Mouse (Mus musculus) myocyte (in vitro differentiated cells): ENCODE results near the gene Otud7b. TPM values are rescaled to one million over a fixed set of nuclear protein-coding genes. Genes with fewer than 3 reads are reported as not detected.

Experiments
- H3K27me3 ChIP-seq: one replicate; pipeline ENCODE4 v1.6.1; 2011; ENCODE audit not compliant: control insufficient read depth, insufficient read depth, insufficient read length
- H3K36me3 ChIP-seq: one replicate; pipeline ENCODE4 v1.6.1; 2011; ENCODE audit not compliant: control insufficient read depth, insufficient read depth
- H3K4me2 ChIP-seq: one replicate; pipeline ENCODE4 v1.6.1; 2011; ENCODE audit warnings: low read depth, control low read depth
- H3K4me3 ChIP-seq: one replicate; pipeline ENCODE4 v1.5.1; 2011; ENCODE audit warnings: mild to moderate bottlenecking, control low read depth, moderate library complexity
- H3K79me2 ChIP-seq: one replicate; pipeline ENCODE4 v1.6.1; 2011; ENCODE audit not compliant: control insufficient read depth, insufficient read depth
- H3ac ChIP-seq: one replicate; pipeline ENCODE4 v1.6.1; 2011; ENCODE audit not compliant: control insufficient read depth, insufficient read length
- CEBPB ChIP-seq: IDR thresholded peaks from 2 replicates; pipeline ENCODE4 v1.6.1; 2011; ENCODE audit warnings: mild to moderate bottlenecking, moderate library complexity; ENCODE audit not compliant: poor library complexity, insufficient read depth, severe bottlenecking
- E2F4 ChIP-seq: IDR thresholded peaks from one replicate; pipeline ENCODE4 v1.6.1; 2011; ENCODE audit warnings: mild to moderate bottlenecking, control low read depth, moderate library complexity; ENCODE audit not compliant: insufficient read depth
- MAX ChIP-seq: IDR thresholded peaks from one replicate; pipeline ENCODE4 v1.6.1; 2011; ENCODE audit warnings: low read depth, mild to moderate bottlenecking, control low read depth
- MYOD1 ChIP-seq, 3 experiments: IDR thresholded peaks; one replicate each; pipeline ENCODE4 v1.6.1; 2011; ENCODE audit warnings: control low read depth in 2 of 3, low read depth in 2 of 3, mild to moderate bottlenecking in 2 of 3, moderate library complexity in 1 of 3; ENCODE audit not compliant: insufficient read length in 2 of 3, control insufficient read depth in 1 of 3
- MYOG ChIP-seq, 3 experiments: IDR thresholded peaks; one replicate each; pipeline ENCODE4 v1.6.1; 2011; ENCODE audit warnings: control low read depth in 2 of 3, low read depth in 2 of 3, mild to moderate bottlenecking in 2 of 3; ENCODE audit not compliant: insufficient read length in 2 of 3, control insufficient read depth in 1 of 3, insufficient read depth in 1 of 3
- POLR2A ChIP-seq: IDR thresholded peaks from one replicate; pipeline ENCODE4 v1.6.1; 2011; ENCODE audit warnings: low read depth, mild to moderate bottlenecking, control low read depth, moderate library complexity; ENCODE audit not compliant: insufficient read length
- POLR2AphosphoS2 ChIP-seq: IDR thresholded peaks from one replicate; pipeline ENCODE4 v1.6.1; 2011; ENCODE audit warnings: low read depth, control low read depth; ENCODE audit not compliant: insufficient read length
- REST ChIP-seq: IDR thresholded peaks from one replicate; pipeline ENCODE4 v1.6.1; 2011; ENCODE audit warnings: mild to moderate bottlenecking, control low read depth, moderate library complexity; ENCODE audit not compliant: insufficient read depth, insufficient read length
- SRF ChIP-seq: IDR thresholded peaks from one replicate; pipeline ENCODE4 v1.6.1; 2011; ENCODE audit warnings: low read depth; ENCODE audit not compliant: control insufficient read depth, insufficient read length
- TCF12 ChIP-seq: IDR thresholded peaks from one replicate; pipeline ENCODE4 v1.6.1; 2011; ENCODE audit warnings: mild to moderate bottlenecking, control low read depth; ENCODE audit not compliant: poor library complexity, insufficient read depth, severe bottlenecking
- TCF3 ChIP-seq: IDR thresholded peaks from one replicate; pipeline ENCODE4 v1.6.1; 2011; ENCODE audit warnings: low read depth, control low read depth; ENCODE audit not compliant: insufficient read length
- USF1 ChIP-seq: IDR thresholded peaks from one replicate; pipeline ENCODE4 v1.6.1; 2011; ENCODE audit warnings: low read depth, mild to moderate bottlenecking, control low read depth, moderate library complexity
- polyA plus RNA-seq: library from polyadenylated mRNA; unstranded; fragments of >200 nt; fragmentation: generic; extraction: Trizol; gene quantifications from one replicate; pipeline ENCODE4 v1.2.1, GENCODE M21; 2012; ENCODE audit warnings: missing spikeins

The Otud7b gene
- polyA plus RNA-seq, 1 experiment: 16.4 TPM

DNA sequence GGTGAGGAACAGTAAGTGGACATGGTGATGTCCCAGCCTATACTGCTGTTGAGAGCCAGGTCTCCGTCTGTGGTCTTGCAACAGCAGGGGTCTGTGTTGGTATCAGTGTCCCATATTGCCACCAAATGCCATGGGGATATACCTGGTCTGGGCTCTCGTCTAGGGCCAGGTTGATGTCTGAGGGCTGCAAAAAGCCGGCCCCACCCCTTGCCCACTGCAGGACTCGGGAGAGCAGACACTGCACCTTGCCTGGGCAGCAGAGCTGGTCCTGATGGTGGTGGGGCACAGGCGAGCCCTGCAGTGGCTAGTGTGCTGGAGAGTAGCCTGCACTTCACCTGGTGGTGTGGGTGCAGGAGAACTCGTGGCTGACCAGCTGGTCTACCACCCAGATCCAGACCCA lies 26.3 kb upstream of the Otud7b start:
- no peaks in the 10 kb centered on the region for H3K36me3 ChIP-seq
- H3K79me2 ChIP-seq: no peaks in the 10 kb centered on the region
- H3ac ChIP-seq: no peak overlapping the region
- peak overlapping the region; percentile 22 for H3K4me2 ChIP-seq
- no peaks in the 10 kb centered on the region for H3K27me3 ChIP-seq
- TF ChIP-seq USF1: no peak
- TF ChIP-seq MYOG (IDR thresholded peaks at IDR 0.05; ENCODE audit: control insufficient read depth in 1 of 3, insufficient read depth in 1 of 3, insufficient read length in 2 of 3, low read depth in 2 of 3): no peak
- TF ChIP-seq CEBPB: no peak
- TF ChIP-seq TCF3: no peak
- no peak for TF ChIP-seq POLR2A
- TF ChIP-seq MAX: no peak
- no peak for TF ChIP-seq TCF12
- TF ChIP-seq E2F4: no peak
- TF ChIP-seq SRF: no peak
- TF ChIP-seq POLR2AphosphoS2: no peak
- no peak for TF ChIP-seq MYOD1 (IDR thresholded peaks at IDR 0.05; ENCODE audit: control insufficient read depth in 1 of 3, insufficient read length in 2 of 3, low read depth in 2 of 3)
- TF ChIP-seq REST: no peak
- no peak overlapping the region for H3K4me3 ChIP-seq

DNA sequence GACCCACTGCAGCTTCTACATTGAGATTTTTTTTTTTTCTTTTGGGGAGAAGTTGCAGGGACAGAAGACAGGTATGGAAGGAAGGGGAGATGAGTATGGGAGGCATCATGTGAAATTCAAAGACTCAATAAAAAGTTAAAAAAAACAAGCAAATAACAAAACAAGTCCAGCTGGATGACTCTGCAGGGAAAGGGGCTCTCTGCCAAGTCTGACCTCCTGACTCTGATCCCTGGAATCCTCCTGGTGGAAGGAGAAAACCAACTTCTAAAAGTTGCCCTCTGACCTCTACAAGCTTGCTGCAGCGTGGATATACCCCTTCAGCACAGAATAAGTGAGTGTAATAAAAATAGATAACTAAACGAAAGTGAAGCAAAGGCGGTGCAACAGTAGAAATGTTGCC lies 25.6 kb upstream of the Otud7b start:
- H3K79me2 ChIP-seq: no peaks in the 10 kb centered on the region
- no peak overlapping the region for H3ac ChIP-seq
- peak overlapping the region; percentile 22 for H3K4me2 ChIP-seq
- no peaks in the 10 kb centered on the region for H3K27me3 ChIP-seq
- H3K36me3 ChIP-seq: no peaks in the 10 kb centered on the region
- no peak for TF ChIP-seq POLR2AphosphoS2
- no peak for TF ChIP-seq CEBPB
- no peak for TF ChIP-seq REST
- TF ChIP-seq MYOD1 (IDR thresholded peaks at IDR 0.05; ENCODE audit: control insufficient read depth in 1 of 3, insufficient read length in 2 of 3, low read depth in 2 of 3): no peak
- H3K4me3 ChIP-seq: no peak overlapping the region

DNA sequence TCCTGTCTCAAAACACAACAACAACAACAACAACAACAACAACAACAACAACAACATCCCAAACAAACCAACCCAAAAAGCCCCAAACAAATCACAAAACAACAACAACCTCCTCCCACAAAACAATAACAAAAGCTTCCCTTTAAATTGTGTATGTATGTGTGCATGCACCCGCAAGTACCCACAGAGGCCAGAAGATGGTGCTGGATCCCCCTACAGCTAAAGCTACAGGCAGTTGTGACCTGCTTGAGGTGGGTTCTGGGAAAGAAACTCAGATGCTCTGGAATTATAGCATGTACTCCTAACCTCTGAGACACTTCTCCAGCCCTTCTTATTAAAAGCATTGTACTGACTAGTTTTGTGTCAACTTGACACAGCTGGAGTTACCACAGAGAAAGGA lies 23.3 kb upstream of the Otud7b start:
- no peak overlapping the region for H3K4me3 ChIP-seq
- no peaks in the 10 kb centered on the region for H3K27me3 ChIP-seq
- H3K36me3 ChIP-seq: no peaks in the 10 kb centered on the region
- H3K4me2 ChIP-seq: no peak overlapping the region
- no peak overlapping the region for H3ac ChIP-seq
- no peaks in the 10 kb centered on the region for H3K79me2 ChIP-seq
- TF ChIP-seq CEBPB (no peak), E2F4 (no peak)

DNA sequence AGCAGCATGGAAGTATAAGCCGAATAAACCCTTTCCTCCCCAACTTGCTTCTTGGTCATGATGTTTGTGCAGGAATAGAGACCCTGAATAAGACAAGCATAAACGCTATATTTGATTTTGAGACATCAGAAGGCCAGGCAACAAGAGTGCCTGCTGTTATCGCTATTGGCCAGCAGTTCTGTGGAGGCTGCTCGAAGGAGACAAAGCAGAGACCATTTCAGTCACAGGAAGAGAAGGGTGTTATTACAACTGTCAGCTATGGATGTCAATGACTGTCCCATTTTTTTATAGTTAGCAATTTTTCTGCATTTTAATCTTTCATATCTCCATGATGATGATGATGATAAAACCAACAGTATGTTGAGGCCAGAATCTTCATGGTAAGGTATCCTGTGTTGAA lies 22.7 kb upstream of the Otud7b start:
- H3K4me2 ChIP-seq: no peak overlapping the region
- TF ChIP-seq POLR2AphosphoS2 (no peak), USF1 (no peak), REST (no peak), MYOD1 (IDR thresholded peaks at IDR 0.05; ENCODE audit: control insufficient read depth in 1 of 3, insufficient read length in 2 of 3, low read depth in 2 of 3) (no peak), TCF3 (no peak), SRF (no peak), CEBPB (no peak), POLR2A (no peak), MAX (no peak), E2F4 (no peak), MYOG (IDR thresholded peaks at IDR 0.05; ENCODE audit: control insufficient read depth in 1 of 3, insufficient read depth in 1 of 3, insufficient read length in 2 of 3, low read depth in 2 of 3) (no peak), TCF12 (no peak)
- H3K27me3 ChIP-seq: no peaks in the 10 kb centered on the region
- no peak overlapping the region for H3K4me3 ChIP-seq
- no peak overlapping the region for H3ac ChIP-seq
- H3K79me2 ChIP-seq: no peaks in the 10 kb centered on the region
- no peaks in the 10 kb centered on the region for H3K36me3 ChIP-seq

DNA sequence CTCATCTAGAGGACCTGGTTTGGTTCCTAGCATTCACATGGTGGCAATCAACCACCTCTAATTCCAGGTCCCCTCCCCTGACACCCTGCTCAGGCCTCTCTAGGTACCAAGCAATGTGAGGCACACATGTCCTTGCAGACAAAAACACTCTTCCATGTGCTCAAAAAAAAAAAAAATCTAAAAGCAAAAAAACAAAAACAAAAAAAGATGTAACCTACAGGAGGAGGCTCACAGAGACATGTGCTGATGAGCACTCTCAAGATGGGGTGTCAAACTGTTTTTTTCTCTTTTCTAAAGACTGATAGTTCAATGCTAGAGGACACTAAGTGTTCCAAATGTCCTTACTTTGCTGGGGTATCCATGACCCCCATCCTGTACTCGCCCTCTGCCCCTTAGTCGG lies 22.2 kb upstream of the Otud7b start:
- TF ChIP-seq SRF (no peak), MYOD1 (IDR thresholded peaks at IDR 0.05; ENCODE audit: control insufficient read depth in 1 of 3, insufficient read length in 2 of 3, low read depth in 2 of 3) (no peak), MYOG (IDR thresholded peaks at IDR 0.05; ENCODE audit: control insufficient read depth in 1 of 3, insufficient read depth in 1 of 3, insufficient read length in 2 of 3, low read depth in 2 of 3) (no peak), TCF12 (no peak), POLR2AphosphoS2 (no peak), USF1 (no peak), MAX (no peak), CEBPB (no peak), REST (no peak), TCF3 (no peak)

More for the DNA sequence above, 22.2 kb upstream of the Otud7b start:
- H3ac ChIP-seq: no peak overlapping the region
- H3K79me2 ChIP-seq: no peaks in the 10 kb centered on the region
- no peaks in the 10 kb centered on the region for H3K36me3 ChIP-seq
- H3K4me2 ChIP-seq: no peak overlapping the region
- no peak overlapping the region for H3K4me3 ChIP-seq
- no peaks in the 10 kb centered on the region for H3K27me3 ChIP-seq
